ENCODE assay signal across 8 mouse cellular contexts in genomic region chr15:4043032-4043471, GRCm38 (mm10). TPM values are rescaled to one million over a fixed set of nuclear protein-coding genes. Genes with fewer than 3 reads are reported as not detected.
DNase-seq lines count a peak whose midpoint lies in the region; TF ChIP-seq lines count a peak whose summit lies in the region.

No protein-coding gene starts in this region.

- WGBS in cerebellum, adult 2 months: 32% methylated on average over 4 of the region's 4 CpGs
- whole genome bisulfite sequencing in thymus, adult 2 months: 17% methylated on average over 4 of the region's 4 CpGs

- H3K36me3 ChIP-seq in thymus, adult 2 months (ENCODE audit: control insufficient read depth, insufficient read depth, low read length): no peaks in the 10 kb centered on the region

- TF ChIP-seq CTCF in cerebellum, adult 2 months (IDR thresholded peaks at IDR 0.05; ENCODE audit: borderline replicate concordance, insufficient read depth, low read depth, low read length): peak; percentile 45; the same call in 1 of the 2 replicates
- TF ChIP-seq CTCF in thymus, adult 2 months (IDR thresholded peaks at IDR 0.05; ENCODE audit: borderline replicate concordance, control insufficient read depth, extremely low read depth, insufficient read depth, low read length, poor library complexity): no peak

- H3K4me1 ChIP-seq in cerebellum, adult 2 months (ENCODE audit: control insufficient read depth, insufficient read depth, low read length): no peaks in the 10 kb centered on the region; the same call in 1 of the 2 replicates
- H3K4me1 ChIP-seq in thymus, adult 2 months (replicated peaks; ENCODE audit: control insufficient read depth, insufficient read depth, low read length): peaks cover 18% of the 10 kb centered on the region

- H3K27ac ChIP-seq in cerebellum, adult 2 months (ENCODE audit: insufficient read depth, low read length): no peak overlapping the region
- H3K27ac ChIP-seq in thymus, adult 2 months (ENCODE audit: control insufficient read depth, insufficient read depth, low read length): peak overlapping the region; percentile 41

- no peak for DNase-seq in cerebellum, adult 2 months
- DNase-seq in cerebellum, adult 11 months: no peak
- peak; percentile 59 for DNase-seq in 416B (ENCODE audit: low read depth)
- peak; percentile 68 for DNase-seq in embryo, embryonic 10.5 days (ENCODE audit: low spot score)
- DNase-seq in induced T-regulatory cell, adult 2 months (ENCODE audit: low read depth): peak; percentile 87
- peak; percentile 61 for DNase-seq in lung, postnatal 36 days
- DNase-seq in thymus, adult 2 months: peak; percentile 54
- DNase-seq in cerebellum, adult 11-12 months: no peak

- no peaks in the 10 kb centered on the region for H3K27me3 ChIP-seq in cerebellum, adult 2 months (ENCODE audit: control insufficient read depth, insufficient read depth, low read length)
- H3K27me3 ChIP-seq in thymus, adult 2 months (ENCODE audit: control insufficient read depth, insufficient read depth, low read length): no peaks in the 10 kb centered on the region

- H3K4me3 ChIP-seq in cerebellum, adult 2 months (replicated peaks; ENCODE audit: insufficient read depth, low read depth, low read length): no peak overlapping the region
- no peak overlapping the region; the same call in none of the 2 replicates for H3K4me3 ChIP-seq in thymus, adult 2 months (ENCODE audit: control insufficient read depth, insufficient read depth, low read length)

- no peak for TF ChIP-seq POLR2A in cerebellum, adult 2 months (IDR thresholded peaks at IDR 0.05; ENCODE audit: borderline replicate concordance, insufficient read depth, low read length)
- TF ChIP-seq POLR2A in thymus, adult 2 months (IDR thresholded peaks at IDR 0.05; ENCODE audit: control insufficient read depth, extremely low read depth, insufficient read depth, low read length, poor library complexity): no peak

RNA-seq across cellular contexts. Expression of gene Oxct1, which starts 16.9 kb away (rescaled TPM):
- 173 and 178 TPM in 2 replicates for polyA plus RNA-seq in cerebellum, adult 2 months (2012; rRNA removed)
- polyA plus RNA-seq in thymus, adult 2 months (2012; rRNA removed): 31.6 and 32.8 TPM in 2 replicates

RNA-seq across cellular contexts. Expression of gene AW549877, which starts 47.5 kb away (rescaled TPM):
- polyA plus RNA-seq in cerebellum, adult 2 months (2012; rRNA removed): 42.5 and 45.2 TPM in 2 replicates
- 14.0 and 18.1 TPM in 2 replicates for polyA plus RNA-seq in thymus, adult 2 months (2012; rRNA removed)

Comparison
In these comparisons a context has a peak if more than half of its experiments do, and no peak if none do; other contexts are left out.
1. DNase-seq: peak in 416B (single experiment), embryo, embryonic 10.5 days (single experiment), induced T-regulatory cell, adult 2 months (single experiment), lung, postnatal 36 days (single experiment) and thymus, adult 2 months (single experiment); none in cerebellum, adult 2 months (0 of 2), cerebellum, adult 11 months (single experiment) and cerebellum, adult 11-12 months (single experiment).